Mouse (Mus musculus) limb, embryonic 15.5 days (tissue): ENCODE data around the gene Por. TPM values are rescaled to one million over a fixed set of nuclear protein-coding genes. Genes with fewer than 3 reads are reported as not detected.

Experiments used
- ATAC-seq: fragments of 200-750 bp; cut with Nextera tagmentation; 2 replicates; pipeline ENCODE4 v1.8.0; 2017; ENCODE audit warnings: low read depth, moderate TSS enrichment; ENCODE audit not compliant: insufficient number of reproducible peaks, low FRiP score, low TSS enrichment
- H3K27ac ChIP-seq: fragments of 300-500 bp; sonication (generic); 2 replicates; pipeline ENCODE4 v1.5.1; 2015; ENCODE audit warnings: moderate library complexity, mild to moderate bottlenecking, inconsistent platforms
- H3K27me3 ChIP-seq: fragments of 300-500 bp; sonication (generic); 2 replicates; pipeline ENCODE4 v1.6.1; 2015; ENCODE audit warnings: inconsistent platforms
- H3K36me3 ChIP-seq: fragments of 300-500 bp; sonication (generic); 2 replicates; pipeline ENCODE4 v1.6.1; 2015; ENCODE audit warnings: inconsistent platforms
- H3K4me1 ChIP-seq: fragments of 300-500 bp; sonication (generic); 2 replicates; pipeline ENCODE4 v1.6.1; 2015; ENCODE audit warnings: inconsistent platforms
- H3K4me2 ChIP-seq: fragments of 300-500 bp; sonication (generic); 2 replicates; pipeline ENCODE4 v1.6.1; 2015; ENCODE audit warnings: mild to moderate bottlenecking, inconsistent platforms
- H3K4me3 ChIP-seq: fragments of 300-500 bp; sonication (generic); 2 replicates; pipeline ENCODE4 v1.5.1; 2015; ENCODE audit warnings: mild to moderate bottlenecking, inconsistent platforms
- H3K9ac ChIP-seq: fragments of 300-500 bp; sonication (generic); 2 replicates; pipeline ENCODE4 v1.6.1; 2015; ENCODE audit warnings: inconsistent platforms
- H3K9me3 ChIP-seq: fragments of 300-500 bp; sonication (generic); 2 replicates; pipeline ENCODE4 v1.6.1; 2016; ENCODE audit warnings: inconsistent platforms
- WGBS: fragments of 180-500 bp; shearing (Covaris S2); methylation state at CpG from one replicate; pipeline ENCODE4 v1.1.7; 2015; 5-methylcytosine and 5-hydroxymethylcytosine counted together
- polyA plus RNA-seq: library from polyadenylated mRNA; unstranded; fragments of >200 nt; fragmentation: Nextera tagmentation; extraction: Ambion mirVana; gene quantifications from 2 replicates; pipeline ENCODE4 v1.2.1, GENCODE M21; 2015

The Por gene
- polyA plus RNA-seq, 1 experiment from 2014 or later: 93.7 TPM

DNA sequence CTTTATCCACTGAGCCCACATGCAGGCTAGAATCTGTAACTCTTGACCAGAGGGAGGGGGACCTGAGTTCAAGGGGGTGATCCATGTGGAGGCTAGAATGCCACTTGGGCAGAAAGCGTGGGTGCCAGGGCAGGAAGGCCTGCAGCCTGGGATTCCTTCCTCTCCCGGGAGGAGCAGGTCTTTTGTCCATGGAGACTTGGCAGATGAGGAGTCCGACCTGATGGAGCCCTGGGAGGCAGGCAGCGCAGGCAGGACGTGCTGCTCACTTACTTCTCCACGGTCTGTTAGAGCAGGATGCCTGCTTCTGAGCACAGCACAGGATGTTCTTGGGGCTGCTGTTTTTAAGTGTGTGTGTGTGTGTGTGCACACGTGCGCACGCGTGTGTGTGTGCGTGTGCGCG is 37.2 kb downstream of the Por start:
- WGBS: 97% methylated on average over 13 of the region's 13 CpGs
- Histone ChIP-seq H3K4me2 (no peak overlapping the region), H3K4me1 (no peaks in the 10 kb centered on the region), H3K36me3 (peaks cover 24% of the 10 kb centered on the region), H3K4me3 (no peak overlapping the region), H3K27ac (no peak overlapping the region), H3K9ac (no peak overlapping the region), H3K27me3 (no peaks in the 10 kb centered on the region), H3K9me3 (no peaks in the 10 kb centered on the region)
- no peak for ATAC-seq

DNA sequence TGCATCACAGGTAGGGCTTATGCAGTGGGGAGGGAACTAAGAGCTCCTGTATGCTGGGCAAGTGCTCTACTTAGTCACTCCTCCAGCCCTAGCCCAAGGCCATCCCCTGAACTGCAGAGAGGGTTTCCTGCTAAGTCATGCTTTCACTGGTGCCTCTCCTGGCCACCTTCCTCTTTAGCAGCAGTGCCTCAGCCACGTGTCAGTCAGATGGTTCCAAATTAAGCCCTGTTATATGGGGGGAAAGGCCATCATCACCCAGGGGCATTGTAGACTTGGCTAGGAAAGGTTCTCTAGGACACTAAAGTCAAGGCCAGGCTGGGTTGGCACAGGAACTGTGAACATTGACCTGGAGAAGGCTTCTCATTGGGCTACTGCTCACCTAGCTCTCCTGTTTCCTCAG is 38.0 kb downstream of the Por start:
- no peak overlapping the region for H3K4me2 ChIP-seq
- 39% methylated on average over 1 of the region's 1 CpGs for WGBS
- no peaks in the 10 kb centered on the region for H3K9me3 ChIP-seq
- no peaks in the 10 kb centered on the region for H3K4me1 ChIP-seq
- no peak overlapping the region for H3K9ac ChIP-seq
- no peak for ATAC-seq
- H3K4me3 ChIP-seq: no peak overlapping the region
- no peaks in the 10 kb centered on the region for H3K27me3 ChIP-seq
- H3K27ac ChIP-seq: no peak overlapping the region
- H3K36me3 ChIP-seq: peaks cover 17% of the 10 kb centered on the region

DNA sequence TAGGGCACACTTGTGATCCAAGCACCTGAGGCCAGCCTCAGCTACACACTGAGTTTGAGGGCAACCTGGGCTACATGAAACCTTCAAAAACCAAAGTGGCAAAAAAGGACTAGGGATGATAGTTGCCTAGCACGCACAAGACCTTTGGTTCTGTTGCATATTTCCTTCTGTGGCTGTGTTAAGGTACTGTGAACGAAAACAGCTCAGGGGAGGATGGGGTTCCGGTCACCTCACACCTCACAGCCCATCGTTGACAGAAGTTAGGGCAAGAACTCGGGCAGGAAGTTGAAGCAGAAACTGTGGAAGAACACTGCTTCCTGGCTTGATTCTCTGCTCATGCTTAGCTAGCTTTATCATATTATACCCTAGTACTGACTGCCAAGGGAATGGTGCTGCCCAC is 39.9 kb downstream of the Por start:
- no peaks in the 10 kb centered on the region for H3K4me1 ChIP-seq
- no peaks in the 10 kb centered on the region for H3K27me3 ChIP-seq
- H3K27ac ChIP-seq: no peak overlapping the region
- H3K4me2 ChIP-seq: no peak overlapping the region
- no peak for ATAC-seq
- no peaks in the 10 kb centered on the region for H3K9me3 ChIP-seq
- peaks cover 16% of the 10 kb centered on the region for H3K36me3 ChIP-seq
- 95% methylated on average over 5 of the region's 5 CpGs for WGBS
- H3K4me3 ChIP-seq: no peak overlapping the region
- H3K9ac ChIP-seq: no peak overlapping the region

DNA sequence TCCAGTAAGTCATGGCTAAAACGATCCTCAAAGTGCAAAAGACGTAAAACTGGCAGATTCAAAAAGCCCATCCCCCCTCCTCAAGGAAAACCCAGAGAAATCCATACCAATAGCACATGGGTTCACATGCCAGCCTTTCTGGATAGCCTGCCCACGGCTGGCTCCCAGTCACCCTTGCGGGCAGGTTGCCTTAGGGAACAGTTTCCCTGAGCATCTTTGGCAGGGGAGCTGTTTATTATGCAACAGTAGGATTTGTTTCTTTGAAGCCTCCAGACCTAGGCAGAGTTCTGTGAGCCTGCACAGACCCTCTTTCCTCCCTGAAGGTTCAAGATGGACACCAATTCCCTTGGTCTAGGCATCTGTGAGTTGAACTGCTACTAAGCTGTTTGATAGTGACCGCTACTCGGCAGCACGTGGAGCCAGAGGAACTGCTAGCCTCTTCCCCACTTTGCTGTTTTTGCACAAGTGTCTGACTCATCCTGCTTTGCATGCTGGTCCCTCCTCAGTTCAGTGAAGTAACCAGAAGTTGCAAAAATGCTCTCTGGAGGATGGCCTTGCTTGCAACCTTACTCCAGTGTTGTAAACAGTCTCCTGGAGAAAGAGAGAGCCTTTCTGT is 40.9 kb downstream of the Por start:
- no peak overlapping the region for H3K9ac ChIP-seq
- H3K27ac ChIP-seq: no peak overlapping the region
- WGBS: 67% methylated on average over 7 of the region's 7 CpGs
- H3K4me1 ChIP-seq: no peaks in the 10 kb centered on the region
- peaks cover 18% of the 10 kb centered on the region for H3K36me3 ChIP-seq
- no peak for ATAC-seq
- no peaks in the 10 kb centered on the region for H3K9me3 ChIP-seq
- no peaks in the 10 kb centered on the region for H3K27me3 ChIP-seq
- H3K4me3 ChIP-seq: no peak overlapping the region
- H3K4me2 ChIP-seq: no peak overlapping the region

DNA sequence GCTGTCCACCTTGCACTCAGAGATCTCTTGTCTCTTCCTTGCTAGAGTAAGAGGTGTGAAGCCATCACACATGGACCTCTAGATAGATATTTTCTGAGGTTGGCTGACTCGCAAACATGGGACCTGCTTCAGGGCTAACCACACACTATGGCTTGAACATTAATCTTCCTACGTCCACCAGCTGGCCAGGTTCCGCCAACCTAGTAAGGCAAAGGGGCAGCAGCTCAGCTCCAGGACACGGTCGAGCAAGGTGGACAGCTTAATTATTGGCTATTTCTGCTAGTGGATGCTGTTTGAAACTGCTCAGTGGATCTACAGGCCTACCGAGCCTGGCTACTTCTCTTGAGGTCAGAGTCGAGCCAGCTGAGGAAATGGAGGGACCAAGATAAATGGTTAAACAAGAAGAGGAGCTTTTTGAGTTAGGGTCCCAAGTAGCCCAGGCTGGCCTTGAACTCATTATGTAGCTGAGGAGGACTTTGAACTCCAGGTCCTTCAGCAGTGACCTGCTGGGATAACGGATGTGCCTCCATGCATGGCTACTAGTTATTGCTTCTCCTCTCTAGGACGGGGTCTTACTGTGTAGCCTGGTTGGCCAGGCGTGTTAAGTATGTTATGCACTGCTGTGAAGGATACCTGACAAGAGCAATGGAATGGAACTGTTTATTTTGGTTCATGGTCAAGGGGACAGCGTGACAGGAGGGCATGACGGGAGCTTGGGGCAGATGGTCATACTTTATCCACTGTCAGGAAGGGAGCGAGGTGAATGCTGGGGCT is 41.9 kb downstream of the Por start:
- Histone ChIP-seq H3K4me3 (no peak overlapping the region), H3K4me1 (no peaks in the 10 kb centered on the region), H3K4me2 (no peak overlapping the region), H3K36me3 (peaks cover 21% of the 10 kb centered on the region), H3K9ac (no peak overlapping the region), H3K9me3 (no peaks in the 10 kb centered on the region), H3K27me3 (no peaks in the 10 kb centered on the region), H3K27ac (no peak overlapping the region)
- ATAC-seq: no peak
- 89% methylated on average over 13 of the region's 13 CpGs for WGBS

DNA sequence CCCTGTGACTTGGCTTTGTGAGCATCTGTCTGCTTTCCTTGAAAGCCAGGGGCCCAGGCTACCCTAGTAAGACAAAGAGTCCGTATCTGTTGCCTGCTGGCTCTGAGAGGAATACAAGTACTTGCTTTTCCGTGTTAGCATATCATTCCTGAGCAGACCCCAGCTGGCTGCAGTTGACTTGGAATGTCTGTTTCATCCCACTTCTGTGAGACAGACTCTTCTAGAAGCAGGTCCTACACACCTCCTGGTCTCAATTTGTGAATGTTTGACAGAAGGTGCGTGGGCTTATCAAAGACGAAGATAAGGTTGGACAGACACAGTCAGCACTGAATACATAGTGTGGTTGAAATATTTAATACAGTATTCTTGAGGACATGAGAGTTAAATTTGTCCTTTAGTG is 43.0 kb downstream of the Por start:
- no peak overlapping the region for H3K27ac ChIP-seq
- no peak for ATAC-seq
- no peaks in the 10 kb centered on the region for H3K9me3 ChIP-seq
- H3K4me1 ChIP-seq: no peaks in the 10 kb centered on the region
- WGBS: 79% methylated on average over 4 of the region's 4 CpGs
- no peak overlapping the region for H3K4me3 ChIP-seq
- no peak overlapping the region for H3K4me2 ChIP-seq
- H3K36me3 ChIP-seq: peaks cover 21% of the 10 kb centered on the region
- H3K27me3 ChIP-seq: no peaks in the 10 kb centered on the region
- H3K9ac ChIP-seq: no peak overlapping the region

DNA sequence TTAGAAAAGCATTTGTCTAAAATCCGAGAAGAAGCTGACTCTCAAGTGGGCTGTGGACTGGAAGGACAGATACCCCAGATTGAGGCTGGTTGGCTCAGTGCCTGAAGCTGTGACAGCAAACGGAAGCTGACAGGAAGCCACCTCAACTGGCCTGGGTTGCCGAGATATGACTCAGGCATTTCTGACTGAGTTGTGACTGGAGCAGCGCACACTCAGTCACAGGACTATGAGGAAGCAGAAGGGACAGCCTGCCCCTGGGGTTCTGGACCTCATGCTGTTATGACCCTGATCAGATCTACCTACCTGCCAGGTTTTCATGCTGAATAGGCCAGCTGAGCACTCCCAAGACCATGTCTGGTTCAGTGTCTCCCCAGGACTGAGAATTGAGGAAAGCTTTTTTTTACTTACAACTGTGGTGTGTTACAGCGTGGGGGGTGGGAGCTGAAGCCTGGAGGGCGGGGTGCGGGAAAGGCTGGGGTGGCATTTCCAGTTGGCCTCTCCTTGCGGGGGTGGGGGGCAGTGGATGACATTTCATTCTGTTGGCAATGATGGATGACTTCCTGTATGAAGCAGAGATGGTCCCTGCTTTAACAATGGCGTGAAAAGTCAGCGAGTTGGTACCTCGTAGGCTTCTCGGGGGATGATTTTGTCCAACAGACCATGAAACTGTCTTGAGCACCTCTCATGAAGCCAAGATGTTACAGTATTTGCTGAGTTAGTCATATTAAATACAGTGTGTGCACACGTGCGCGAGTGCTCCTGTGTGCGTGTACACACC is 43.8 kb downstream of the Por start:
- H3K9me3 ChIP-seq: no peaks in the 10 kb centered on the region
- no peaks in the 10 kb centered on the region for H3K27me3 ChIP-seq
- no peak overlapping the region for H3K9ac ChIP-seq
- no peak overlapping the region for H3K27ac ChIP-seq
- H3K4me1 ChIP-seq: no peaks in the 10 kb centered on the region
- WGBS: 67% methylated on average over 16 of the region's 16 CpGs
- no peak overlapping the region for H3K4me3 ChIP-seq
- peaks cover 26% of the 10 kb centered on the region for H3K36me3 ChIP-seq
- no peak for ATAC-seq
- H3K4me2 ChIP-seq: no peak overlapping the region

DNA sequence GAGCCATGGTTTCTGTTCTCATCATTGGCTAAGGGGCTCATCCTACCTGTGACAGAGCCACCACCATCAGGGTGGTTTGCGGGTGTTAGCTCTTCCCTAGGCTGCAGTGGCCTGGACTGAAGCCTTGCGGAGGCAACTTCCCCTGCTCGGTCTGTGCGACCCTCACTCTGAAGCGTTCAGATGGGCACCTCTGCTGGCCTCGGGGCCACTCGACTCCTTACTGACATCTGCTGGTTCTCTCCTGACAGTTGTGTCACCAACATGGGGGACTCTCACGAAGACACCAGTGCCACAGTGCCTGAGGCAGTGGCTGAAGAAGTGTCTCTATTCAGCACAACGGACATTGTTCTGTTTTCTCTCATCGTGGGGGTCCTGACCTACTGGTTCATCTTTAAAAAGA is 45.8 kb downstream of the Por start:
- no peak for ATAC-seq
- no peak overlapping the region for H3K9ac ChIP-seq
- H3K4me1 ChIP-seq: peaks cover 8% of the 10 kb centered on the region
- H3K27me3 ChIP-seq: no peaks in the 10 kb centered on the region
- peaks cover 31% of the 10 kb centered on the region for H3K36me3 ChIP-seq
- WGBS: 56% methylated on average over 10 of the region's 10 CpGs
- no peaks in the 10 kb centered on the region for H3K9me3 ChIP-seq
- no peak overlapping the region for H3K4me3 ChIP-seq
- no peak overlapping the region for H3K4me2 ChIP-seq
- no peak overlapping the region for H3K27ac ChIP-seq

DNA sequence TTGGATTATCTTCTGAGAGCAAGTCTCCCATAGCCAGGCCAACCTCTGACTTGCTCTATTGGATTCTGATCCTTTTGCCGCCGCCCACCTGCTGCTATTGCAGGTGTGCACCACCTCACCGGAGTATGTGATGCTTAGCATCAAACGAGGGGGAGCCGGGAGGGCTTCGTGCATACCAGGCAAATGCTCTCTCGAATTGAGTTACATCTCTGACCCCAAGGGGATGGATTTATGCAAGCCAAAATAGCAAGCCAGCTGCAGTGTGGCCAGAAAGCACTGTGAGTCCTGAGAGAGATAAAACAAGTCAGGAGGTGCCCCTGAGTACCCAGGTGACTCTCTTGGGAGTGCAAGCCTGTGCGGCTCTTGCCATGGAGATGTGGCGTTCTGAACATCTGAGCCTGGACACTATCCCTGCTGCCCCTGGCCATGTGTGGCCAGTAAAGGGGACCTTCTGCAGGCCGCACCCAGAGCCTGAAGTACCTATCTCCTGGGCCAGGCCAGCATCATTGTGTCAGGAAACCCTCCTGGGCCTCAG is 49.8 kb downstream of the Por start:
- H3K9me3 ChIP-seq: no peaks in the 10 kb centered on the region
- H3K4me3 ChIP-seq: no peak overlapping the region
- H3K4me1 ChIP-seq: peaks cover 37% of the 10 kb centered on the region
- H3K27me3 ChIP-seq: no peaks in the 10 kb centered on the region
- no peak overlapping the region for H3K9ac ChIP-seq
- WGBS: 71% methylated on average over 10 of the region's 10 CpGs
- no peak for ATAC-seq
- peaks cover 31% of the 10 kb centered on the region for H3K36me3 ChIP-seq
- H3K4me2 ChIP-seq: no peak overlapping the region
- H3K27ac ChIP-seq: no peak overlapping the region

DNA sequence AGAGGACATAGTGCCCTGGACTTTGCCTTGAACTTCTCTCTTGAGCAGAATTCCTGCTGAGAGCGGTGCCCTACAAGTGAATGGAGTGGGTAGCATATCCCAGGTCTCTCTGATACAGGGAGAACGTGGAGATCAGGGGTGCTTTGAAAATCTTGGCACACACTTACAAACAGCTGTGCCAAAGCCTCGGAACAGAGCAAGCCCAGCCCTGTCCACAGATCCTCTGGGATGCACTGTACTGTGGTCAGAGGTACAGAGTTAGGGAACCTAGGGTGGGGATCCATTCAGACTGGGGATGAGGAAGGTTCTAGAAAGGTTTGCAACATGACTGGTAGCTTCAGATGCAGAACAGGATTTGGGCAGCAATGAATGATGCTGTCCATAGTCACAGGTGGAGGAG is 50.3 kb downstream of the Por start:
- Histone ChIP-seq H3K4me1 (peaks cover 42% of the 10 kb centered on the region), H3K27me3 (no peaks in the 10 kb centered on the region), H3K9ac (no peak overlapping the region), H3K27ac (no peak overlapping the region), H3K9me3 (no peaks in the 10 kb centered on the region), H3K4me3 (no peak overlapping the region), H3K4me2 (no peak overlapping the region), H3K36me3 (peaks cover 31% of the 10 kb centered on the region)
- no peak for ATAC-seq
- 45% methylated on average over 3 of the region's 3 CpGs for WGBS

DNA sequence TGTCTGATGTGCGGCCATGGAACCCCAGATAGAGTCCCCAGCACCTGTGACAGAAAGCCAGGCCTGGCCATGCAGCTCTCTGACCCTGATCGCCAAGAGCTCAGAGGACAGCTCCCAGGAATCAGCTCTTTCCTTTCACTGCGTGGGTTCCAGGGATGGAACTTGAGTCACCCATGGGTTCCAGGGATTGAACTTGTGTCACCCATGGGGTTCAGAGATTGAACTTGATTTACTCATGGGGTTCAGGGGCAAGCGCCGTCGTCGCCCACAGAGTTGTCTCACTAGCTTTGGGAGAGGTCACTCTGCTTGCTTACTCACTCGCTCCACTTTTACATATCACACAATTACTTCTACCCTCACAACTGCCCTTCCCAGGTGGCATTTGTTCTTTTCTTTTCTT is 51.2 kb downstream of the Por start:
- peaks cover 52% of the 10 kb centered on the region for H3K4me1 ChIP-seq
- no peak overlapping the region for H3K4me3 ChIP-seq
- no peak for ATAC-seq
- no peak overlapping the region for H3K27ac ChIP-seq
- no peak overlapping the region for H3K4me2 ChIP-seq
- H3K9ac ChIP-seq: no peak overlapping the region
- H3K27me3 ChIP-seq: no peaks in the 10 kb centered on the region
- no peaks in the 10 kb centered on the region for H3K9me3 ChIP-seq
- WGBS: 94% methylated on average over 8 of the region's 8 CpGs
- H3K36me3 ChIP-seq: peaks cover 25% of the 10 kb centered on the region

DNA sequence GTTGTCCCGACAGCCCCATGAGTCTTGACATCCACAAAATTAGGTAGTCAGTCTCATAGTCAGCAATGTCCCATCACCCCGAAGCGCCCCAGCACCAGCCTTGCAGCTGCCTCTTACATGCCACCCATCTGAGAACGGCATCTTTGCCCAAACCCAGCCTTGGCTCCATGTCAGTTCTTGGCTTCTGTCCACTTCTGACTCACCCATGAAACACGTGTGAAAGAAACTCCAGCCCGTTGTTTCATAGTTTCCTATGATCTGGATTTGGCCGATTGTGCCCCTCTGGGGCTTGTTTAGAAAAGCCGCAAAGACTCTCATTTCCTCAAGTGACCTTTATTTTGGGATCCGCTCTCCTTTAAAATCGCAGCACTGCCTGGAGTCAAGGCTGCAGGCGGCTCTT is 52.3 kb downstream of the Por start:
- Histone ChIP-seq H3K27me3 (no peaks in the 10 kb centered on the region), H3K9ac (no peak overlapping the region), H3K36me3 (peaks cover 16% of the 10 kb centered on the region), H3K9me3 (no peaks in the 10 kb centered on the region), H3K4me2 (no peak overlapping the region), H3K4me1 (peaks cover 62% of the 10 kb centered on the region), H3K27ac (peak overlapping the region; percentile 69), H3K4me3 (no peak overlapping the region)
- ATAC-seq: 0 out of 2 replicates have a peak, but pooled peaks have one; percentile 26
- WGBS: 38% methylated on average over 11 of the region's 11 CpGs
